In genomic region chr2:49678386-49678785, GRCm38 (mm10) we compare ENCODE assay signal across 18 mouse cellular contexts. TPM values are rescaled to one million over a fixed set of nuclear protein-coding genes. Genes with fewer than 3 reads are reported as not detected.
DNase-seq lines count a peak whose midpoint lies in the region; ATAC-seq and TF ChIP-seq lines count a peak whose summit lies in the region.
"Had no signal": no experiment of that assay in that cellular context is flagged by ENCODE, and none has a peak within 500 bp of the region (broad histone marks: within the 10 kb centered on the region; RNA-seq: fewer than 3 reads in every experiment).

No protein-coding gene starts in this region.

- TF ChIP-seq POLR2A in thymus, adult 2 months (IDR thresholded peaks at IDR 0.05; ENCODE audit: control insufficient read depth, extremely low read depth, insufficient read depth, low read length, poor library complexity) = no peak

- no peak overlapping the region for H3K4me3 ChIP-seq in intestine, embryonic 14.5 days (ENCODE audit: low read depth, low read length)
- H3K4me3 ChIP-seq in intestine, embryonic 15.5 days (replicated peaks) = no peak overlapping the region
- no peak overlapping the region for H3K4me3 ChIP-seq in midbrain, embryonic 12.5 days
- H3K4me3 ChIP-seq in midbrain, embryonic 11.5 days (ENCODE audit: low read depth, low read length) = no peak overlapping the region
- no peak overlapping the region for H3K4me3 ChIP-seq in hindbrain, embryonic 13.5 days
- no peak overlapping the region for H3K4me3 ChIP-seq in neural tube, embryonic 14.5 days (ENCODE audit: low read depth, low read length)
- no peak overlapping the region for H3K4me3 ChIP-seq in liver, embryonic 11.5 days (ENCODE audit: low read depth, low read length)
- H3K4me3 ChIP-seq in thymus, adult 2 months (ENCODE audit: control insufficient read depth, insufficient read depth, low read length) = no peak overlapping the region
- H3K4me3 ChIP-seq: erythroblast, embryonic 14.5 days; heart, embryonic 13.5 days had no signal

- WGBS in intestine, embryonic 14.5 days = 55% methylated on average over 7 of the region's 7 CpGs
- 51% methylated on average over 7 of the region's 7 CpGs for WGBS in intestine, embryonic 15.5 days
- WGBS in midbrain, embryonic 12.5 days = 72% methylated on average over 7 of the region's 7 CpGs
- WGBS in midbrain, embryonic 11.5 days = 76% methylated on average over 7 of the region's 7 CpGs
- WGBS in hindbrain, embryonic 13.5 days = 76% methylated on average over 7 of the region's 7 CpGs
- WGBS in neural tube, embryonic 14.5 days = 72% methylated on average over 7 of the region's 7 CpGs
- 80% methylated on average over 7 of the region's 7 CpGs for WGBS in liver, embryonic 11.5 days
- WGBS in thymus, adult 2 months = 85% methylated on average over 7 of the region's 7 CpGs

- H3K9me3 ChIP-seq in intestine, embryonic 14.5 days (ENCODE audit: control insufficient read depth, low read length) = no peaks in the 10 kb centered on the region
- no peaks in the 10 kb centered on the region for H3K9me3 ChIP-seq in intestine, embryonic 15.5 days
- H3K9me3 ChIP-seq in midbrain, embryonic 12.5 days = no peaks in the 10 kb centered on the region
- no peaks in the 10 kb centered on the region for H3K9me3 ChIP-seq in midbrain, embryonic 11.5 days (ENCODE audit: control insufficient read depth, low read length)
- H3K9me3 ChIP-seq in hindbrain, embryonic 13.5 days = no peaks in the 10 kb centered on the region
- no peaks in the 10 kb centered on the region for H3K9me3 ChIP-seq in neural tube, embryonic 14.5 days (ENCODE audit: control insufficient read depth, low read length)
- H3K9me3 ChIP-seq in liver, embryonic 11.5 days (ENCODE audit: control insufficient read depth, low read length) = no peaks in the 10 kb centered on the region
- H3K9me3 ChIP-seq: heart, embryonic 13.5 days had no signal

- no peak overlapping the region for H3K27ac ChIP-seq in intestine, embryonic 14.5 days (ENCODE audit: low read depth)
- no peak overlapping the region for H3K27ac ChIP-seq in intestine, embryonic 15.5 days
- H3K27ac ChIP-seq in midbrain, embryonic 12.5 days (replicated peaks) = peak overlapping the region; percentile 75
- no peak overlapping the region for H3K27ac ChIP-seq in midbrain, embryonic 11.5 days (ENCODE audit: low read depth, low read length)
- peak overlapping the region; percentile 77; the same call in 1 of the 2 replicates for H3K27ac ChIP-seq in hindbrain, embryonic 13.5 days
- H3K27ac ChIP-seq in neural tube, embryonic 14.5 days (ENCODE audit: low read depth, low read length) = peak overlapping the region; percentile 44; the same call in 1 of the 2 replicates
- H3K27ac ChIP-seq in liver, embryonic 11.5 days (ENCODE audit: low read depth, low read length) = no peak overlapping the region
- no peak overlapping the region for H3K27ac ChIP-seq in thymus, adult 2 months (ENCODE audit: control insufficient read depth, insufficient read depth, low read length)
- H3K27ac ChIP-seq: heart, embryonic 13.5 days had no signal

- H3K9ac ChIP-seq in intestine, embryonic 14.5 days (ENCODE audit: low read length) = no peak overlapping the region
- H3K9ac ChIP-seq in intestine, embryonic 15.5 days = no peak overlapping the region
- no peak overlapping the region for H3K9ac ChIP-seq in midbrain, embryonic 12.5 days (replicated peaks)
- no peak overlapping the region for H3K9ac ChIP-seq in midbrain, embryonic 11.5 days (ENCODE audit: low read length)
- no peak overlapping the region for H3K9ac ChIP-seq in hindbrain, embryonic 13.5 days
- H3K9ac ChIP-seq in neural tube, embryonic 14.5 days (replicated peaks; ENCODE audit: low read depth, low read length) = no peak overlapping the region
- H3K9ac ChIP-seq in liver, embryonic 11.5 days (ENCODE audit: low read depth, low read length) = no peak overlapping the region
- H3K9ac ChIP-seq: heart, embryonic 13.5 days had no signal

- no peak for TF ChIP-seq CTCF in thymus, adult 2 months (IDR thresholded peaks at IDR 0.05; ENCODE audit: borderline replicate concordance, control insufficient read depth, extremely low read depth, insufficient read depth, low read length, poor library complexity)

- peak; percentile 31 for DNase-seq in intestine, embryonic 14.5 days (ENCODE audit: low spot score)
- DNase-seq in midbrain, embryonic 11.5 days (ENCODE audit: low spot score, missing footprints) = no peak
- DNase-seq in liver, embryonic 11.5 days (ENCODE audit: low spot score) = no peak
- no peak for DNase-seq in thymus, adult 2 months
- DNase-seq: adrenal gland, postnatal 10 days; cerebellum, adult 11-12 months; cerebellum, postnatal 25 days; heart, postnatal 4 days; kidney, adult 9 months; lung, adult 18-20 months; right cerebral cortex, postnatal 25 days; thymus, postnatal 25 days had no signal

- no peak for ATAC-seq in intestine, embryonic 14.5 days (replicated peaks; ENCODE audit: low FRiP score, low TSS enrichment, low read depth)
- ATAC-seq in intestine, embryonic 15.5 days = no peak
- ATAC-seq in midbrain, embryonic 12.5 days (ENCODE audit: low FRiP score, low read depth) = no peak
- ATAC-seq in midbrain, embryonic 11.5 days (ENCODE audit: low FRiP score) = no peak
- no peak for ATAC-seq in hindbrain, embryonic 13.5 days (ENCODE audit: low FRiP score)
- ATAC-seq in neural tube, embryonic 14.5 days (ENCODE audit: low read depth) = no peak
- no peak for ATAC-seq in liver, embryonic 11.5 days (replicated peaks; ENCODE audit: low FRiP score)

- H3K36me3 ChIP-seq in intestine, embryonic 14.5 days (ENCODE audit: control insufficient read depth, insufficient read depth, low read length) = no peaks in the 10 kb centered on the region
- no peaks in the 10 kb centered on the region for H3K36me3 ChIP-seq in intestine, embryonic 15.5 days
- peaks cover 6% of the 10 kb centered on the region; the same call in 1 of the 2 replicates for H3K36me3 ChIP-seq in midbrain, embryonic 12.5 days
- no peaks in the 10 kb centered on the region for H3K36me3 ChIP-seq in midbrain, embryonic 11.5 days (ENCODE audit: control insufficient read depth, insufficient read depth, low read length)
- H3K36me3 ChIP-seq in hindbrain, embryonic 13.5 days = peaks cover 5% of the 10 kb centered on the region; the same call in 1 of the 2 replicates
- no peaks in the 10 kb centered on the region for H3K36me3 ChIP-seq in neural tube, embryonic 14.5 days (ENCODE audit: control insufficient read depth, insufficient read depth, low read length)
- H3K36me3 ChIP-seq in liver, embryonic 11.5 days (ENCODE audit: control insufficient read depth, insufficient read depth, low read length) = no peaks in the 10 kb centered on the region
- H3K36me3 ChIP-seq in thymus, adult 2 months (ENCODE audit: control insufficient read depth, insufficient read depth, low read length) = no peaks in the 10 kb centered on the region
- H3K36me3 ChIP-seq: heart, embryonic 13.5 days had no signal

- no peak overlapping the region for H3K4me2 ChIP-seq in intestine, embryonic 14.5 days (ENCODE audit: low read length)
- H3K4me2 ChIP-seq in intestine, embryonic 15.5 days (replicated peaks) = no peak overlapping the region
- H3K4me2 ChIP-seq in midbrain, embryonic 12.5 days (replicated peaks) = no peak overlapping the region
- no peak overlapping the region for H3K4me2 ChIP-seq in midbrain, embryonic 11.5 days
- H3K4me2 ChIP-seq in hindbrain, embryonic 13.5 days = no peak overlapping the region
- no peak overlapping the region for H3K4me2 ChIP-seq in neural tube, embryonic 14.5 days (ENCODE audit: low read depth, low read length)
- H3K4me2 ChIP-seq in liver, embryonic 11.5 days = no peak overlapping the region
- H3K4me2 ChIP-seq: heart, embryonic 13.5 days had no signal

- no peaks in the 10 kb centered on the region for H3K4me1 ChIP-seq in intestine, embryonic 14.5 days (replicated peaks; ENCODE audit: control insufficient read depth, insufficient read depth, low read length)
- no peaks in the 10 kb centered on the region for H3K4me1 ChIP-seq in intestine, embryonic 15.5 days (replicated peaks)
- peaks cover 43% of the 10 kb centered on the region for H3K4me1 ChIP-seq in midbrain, embryonic 12.5 days
- H3K4me1 ChIP-seq in midbrain, embryonic 11.5 days (ENCODE audit: control insufficient read depth, insufficient read depth, low read length) = peaks cover 15% of the 10 kb centered on the region
- peaks cover 67% of the 10 kb centered on the region for H3K4me1 ChIP-seq in hindbrain, embryonic 13.5 days (replicated peaks)
- H3K4me1 ChIP-seq in neural tube, embryonic 14.5 days (ENCODE audit: control insufficient read depth, insufficient read depth, low read length) = peaks cover 25% of the 10 kb centered on the region
- H3K4me1 ChIP-seq in liver, embryonic 11.5 days (replicated peaks; ENCODE audit: control insufficient read depth, insufficient read depth, low read length) = no peaks in the 10 kb centered on the region
- no peaks in the 10 kb centered on the region for H3K4me1 ChIP-seq in thymus, adult 2 months (replicated peaks; ENCODE audit: control insufficient read depth, insufficient read depth, low read length)
- H3K4me1 ChIP-seq: heart, embryonic 13.5 days had no signal

- H3K27me3 ChIP-seq in intestine, embryonic 14.5 days (replicated peaks; ENCODE audit: control insufficient read depth, insufficient read depth, low read length) = no peaks in the 10 kb centered on the region
- H3K27me3 ChIP-seq in intestine, embryonic 15.5 days (replicated peaks) = no peaks in the 10 kb centered on the region
- H3K27me3 ChIP-seq in midbrain, embryonic 12.5 days = no peaks in the 10 kb centered on the region
- H3K27me3 ChIP-seq in midbrain, embryonic 11.5 days (ENCODE audit: control insufficient read depth, insufficient read depth, low read length) = no peaks in the 10 kb centered on the region
- H3K27me3 ChIP-seq in hindbrain, embryonic 13.5 days = no peaks in the 10 kb centered on the region
- H3K27me3 ChIP-seq in neural tube, embryonic 14.5 days (ENCODE audit: control insufficient read depth, insufficient read depth, low read length) = no peaks in the 10 kb centered on the region
- H3K27me3 ChIP-seq in liver, embryonic 11.5 days (replicated peaks; ENCODE audit: control insufficient read depth, insufficient read depth, low read length) = no peaks in the 10 kb centered on the region
- no peaks in the 10 kb centered on the region for H3K27me3 ChIP-seq in thymus, adult 2 months (ENCODE audit: control insufficient read depth, insufficient read depth, low read length)
- H3K27me3 ChIP-seq: heart, embryonic 13.5 days had no signal

RNA-seq across cellular contexts. Expression of gene Kif5c, which starts 59.3 kb away (rescaled TPM):
- polyA plus RNA-seq in intestine, embryonic 14.5 days (2014; fragmentation: Nextera tagmentation; extraction: Ambion mirVana) = 11.3 and 11.9 TPM in 2 replicates
- polyA plus RNA-seq in intestine, embryonic 15.5 days (2015; fragmentation: Nextera tagmentation; extraction: Ambion mirVana) = 6.6 and 8.2 TPM in 2 replicates
- 131 and 149 TPM in 2 replicates for polyA plus RNA-seq in midbrain, embryonic 12.5 days (2016; fragmentation: Nextera tagmentation; extraction: Ambion mirVana)
- 96.2 and 96.4 TPM in 2 replicates for polyA plus RNA-seq in midbrain, embryonic 11.5 days (2014; fragmentation: Nextera tagmentation; extraction: Ambion mirVana)
- polyA plus RNA-seq in hindbrain, embryonic 13.5 days (2015; fragmentation: Nextera tagmentation; extraction: Ambion mirVana) = 178 and 186 TPM in 2 replicates
- 218 and 254 TPM in 2 replicates for polyA plus RNA-seq in neural tube, embryonic 14.5 days (2014; fragmentation: Nextera tagmentation; extraction: Ambion mirVana)
- 0.78 and 1.2 TPM in 2 replicates for polyA plus RNA-seq in liver, embryonic 11.5 days (2014; fragmentation: Nextera tagmentation; extraction: Ambion mirVana)
- polyA plus RNA-seq in thymus, adult 2 months (2012; rRNA removed) = 0.40 and 1.4 TPM in 2 replicates
- polyA plus RNA-seq: erythroblast, embryonic 14.5 days had no signal

Comparison
In these comparisons a context has a peak if more than half of its experiments do, and no peak if none do; other contexts are left out.
1. H3K27ac ChIP-seq: peak in midbrain, embryonic 12.5 days (single experiment), hindbrain, embryonic 13.5 days (single experiment) and neural tube, embryonic 14.5 days (single experiment); none in intestine, embryonic 14.5 days (single experiment), intestine, embryonic 15.5 days (single experiment), midbrain, embryonic 11.5 days (single experiment), liver, embryonic 11.5 days (single experiment) and thymus, adult 2 months (single experiment).